Comparison of ENCODE assay signal across 30 mouse cellular contexts in the genomic region with DNA sequence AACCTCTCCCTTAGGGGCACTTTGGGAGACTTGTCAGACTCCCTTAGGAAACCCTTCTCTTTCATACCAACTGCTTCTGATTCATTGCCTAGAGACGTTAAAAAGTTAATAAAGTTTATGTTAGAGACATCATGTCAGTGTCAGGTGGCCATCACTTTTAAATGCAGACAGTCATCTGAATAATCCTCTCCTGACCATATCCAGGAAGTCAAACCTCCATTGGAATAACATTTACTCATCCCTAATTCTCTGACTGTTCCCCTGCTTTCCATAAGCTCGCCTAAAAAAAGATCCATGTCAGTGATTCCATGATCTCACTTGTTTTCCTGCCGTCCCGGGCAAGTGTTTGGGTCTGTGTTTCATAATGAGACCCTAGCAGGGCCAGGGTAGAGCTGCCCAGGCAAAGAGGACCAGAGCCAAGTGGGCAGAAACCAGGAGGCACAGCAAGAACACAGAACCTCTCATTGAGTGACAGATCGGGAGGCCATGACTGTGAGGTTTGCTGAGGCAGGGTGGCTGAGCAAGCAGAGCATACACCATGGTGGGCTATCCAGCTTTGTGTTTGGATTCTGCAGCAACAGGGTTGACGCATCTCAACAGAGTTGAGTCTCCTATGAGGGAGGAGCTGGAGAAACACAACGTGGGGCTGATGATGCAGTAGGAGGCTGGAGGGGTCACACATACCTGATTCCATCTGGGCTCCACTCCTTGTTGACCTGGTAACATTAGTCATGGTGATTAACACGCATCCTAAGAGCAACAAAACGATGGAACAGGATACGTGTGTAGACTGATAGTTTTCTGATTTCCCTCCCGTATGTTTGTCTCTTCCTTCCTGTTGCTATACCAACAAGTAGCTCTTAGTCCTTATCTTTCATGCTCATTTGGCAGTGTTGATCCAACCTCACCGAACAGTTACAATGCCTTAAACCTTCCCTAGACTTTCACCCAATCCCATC.
DNase-seq lines count a peak whose midpoint lies in the region; ATAC-seq and TF ChIP-seq lines count a peak whose summit lies in the region.
"Had no signal": no experiment of that assay in that cellular context is flagged by ENCODE, and none has a peak within 500 bp of the region (broad histone marks: within the 10 kb centered on the region; RNA-seq: fewer than 3 reads in every experiment).

No protein-coding gene starts in this region.

- H3K4me3 ChIP-seq in heart, postnatal 0 days (ENCODE audit: low read depth, low read length), result no peak overlapping the region
- H3K4me3 ChIP-seq in liver, embryonic 11.5 days (ENCODE audit: low read depth, low read length), result no peak overlapping the region
- H3K4me3 ChIP-seq in layer of hippocampus, adult 2 months, result no peak overlapping the region
- H3K4me3 ChIP-seq: embryonic facial prominence, embryonic 10.5 days; embryonic facial prominence, embryonic 15.5 days; forebrain, embryonic 13.5 days; heart, embryonic 10.5 days; left cerebral cortex, adult 2 months; limb, embryonic 13.5 days; midbrain, embryonic 10.5 days; midbrain, embryonic 15.5 days; neural tube, embryonic 15.5 days had no signal

- H3K4me1 ChIP-seq in heart, postnatal 0 days (ENCODE audit: control insufficient read depth, insufficient read depth), result no peaks in the 10 kb centered on the region
- H3K4me1 ChIP-seq in liver, embryonic 11.5 days (replicated peaks; ENCODE audit: control insufficient read depth, insufficient read depth, low read length), result no peaks in the 10 kb centered on the region
- H3K4me1 ChIP-seq: forebrain, embryonic 13.5 days; midbrain, embryonic 15.5 days; neural tube, embryonic 15.5 days had no signal

- no peaks in the 10 kb centered on the region for H3K27me3 ChIP-seq in heart, postnatal 0 days (ENCODE audit: control insufficient read depth, insufficient read depth, low read length)
- H3K27me3 ChIP-seq in liver, embryonic 11.5 days (replicated peaks; ENCODE audit: control insufficient read depth, insufficient read depth, low read length), result no peaks in the 10 kb centered on the region
- H3K27me3 ChIP-seq: CH12.LX; embryonic facial prominence, embryonic 15.5 days; forebrain, embryonic 13.5 days; limb, embryonic 13.5 days; midbrain, embryonic 15.5 days; neural tube, embryonic 15.5 days had no signal

- 62% methylated on average over 12 of the region's 12 CpGs for WGBS in heart, postnatal 0 days
- 66% methylated on average over 12 of the region's 12 CpGs for WGBS in liver, embryonic 11.5 days

- peak; percentile 20 for DNase-seq in embryo, embryonic 10.5 days (ENCODE audit: low spot score)
- DNase-seq in embryo, embryonic 10 days (ENCODE audit: low spot score), result no peak
- peak; percentile 33 for DNase-seq in heart, postnatal 0 days (ENCODE audit: low spot score)
- no peak for DNase-seq in heart, postnatal 14 days
- DNase-seq in liver, embryonic 11.5 days (ENCODE audit: low spot score), result no peak
- DNase-seq in liver, result no peak
- DNase-seq in layer of hippocampus, adult 2 months (ENCODE audit: low spot score in 2 of 2), result no peak
- DNase-seq: adrenal gland, postnatal 10 days; cerebellum, adult 8-10 months; cerebellum, postnatal 25 days; gastrocnemius, postnatal 10 days; kidney, adult 11 months; kidney, postnatal 14 days; lung, embryonic 14.5 days; lung, postnatal 4 days; retina, postnatal 1 day; right cerebral cortex, postnatal 14 days had no signal

- intact Hi-C loops in heart, postnatal 14 days (cut with DNase I), result no loop called here

- no peak overlapping the region for H3K27ac ChIP-seq in heart, postnatal 0 days (ENCODE audit: low read depth)
- H3K27ac ChIP-seq in liver, embryonic 11.5 days (ENCODE audit: low read depth, low read length), result no peak overlapping the region
- no peak overlapping the region for H3K27ac ChIP-seq in layer of hippocampus, adult 2 months
- H3K27ac ChIP-seq: embryonic facial prominence, embryonic 10.5 days; embryonic facial prominence, embryonic 15.5 days; forebrain, embryonic 13.5 days; heart, embryonic 10.5 days; hindbrain, embryonic 14.5 days; left cerebral cortex, adult 2 months; limb, embryonic 13.5 days; liver, embryonic 14.5 days; midbrain, embryonic 10.5 days; midbrain, embryonic 15.5 days; neural tube, embryonic 15.5 days had no signal

- no peaks in the 10 kb centered on the region for H3K9me3 ChIP-seq in heart, postnatal 0 days (replicated peaks; ENCODE audit: control insufficient read depth, low read length)
- no peaks in the 10 kb centered on the region for H3K9me3 ChIP-seq in liver, embryonic 11.5 days (ENCODE audit: control insufficient read depth, low read length)
- H3K9me3 ChIP-seq: embryonic facial prominence, embryonic 10.5 days; embryonic facial prominence, embryonic 15.5 days; forebrain, embryonic 13.5 days; heart, embryonic 10.5 days; limb, embryonic 13.5 days; midbrain, embryonic 10.5 days; midbrain, embryonic 15.5 days; neural tube, embryonic 15.5 days had no signal

- no peak overlapping the region for H3K4me2 ChIP-seq in heart, postnatal 0 days (ENCODE audit: low read depth, low read length)
- H3K4me2 ChIP-seq in liver, embryonic 11.5 days, result no peak overlapping the region
- H3K4me2 ChIP-seq: embryonic facial prominence, embryonic 15.5 days; forebrain, embryonic 13.5 days; hindbrain, embryonic 14.5 days; limb, embryonic 13.5 days; lung, embryonic 14.5 days; midbrain, embryonic 15.5 days; neural tube, embryonic 15.5 days had no signal

- peak; percentile 57; the same call in 1 of the 2 replicates for ATAC-seq in heart, postnatal 0 days (ENCODE audit: insufficient read depth, low read depth)
- ATAC-seq in liver, embryonic 11.5 days (replicated peaks; ENCODE audit: low FRiP score), result peak; percentile 20; the same call in 1 of the 2 replicates
- peak; percentile 55 for ATAC-seq in common myeloid progenitor, adult 5-6 weeks (replicated peaks; ENCODE audit: low read depth, poor library complexity, severe bottlenecking)
- ATAC-seq: forebrain, embryonic 13.5 days; midbrain, embryonic 15.5 days had no signal

- H3K36me3 ChIP-seq in heart, postnatal 0 days (replicated peaks; ENCODE audit: control insufficient read depth, insufficient read depth, low read length), result no peaks in the 10 kb centered on the region
- no peaks in the 10 kb centered on the region for H3K36me3 ChIP-seq in liver, embryonic 11.5 days (ENCODE audit: control insufficient read depth, insufficient read depth, low read length)
- H3K36me3 ChIP-seq: embryonic facial prominence, embryonic 10.5 days; embryonic facial prominence, embryonic 15.5 days; heart, embryonic 10.5 days; limb, embryonic 13.5 days; midbrain, embryonic 10.5 days; midbrain, embryonic 15.5 days; neural tube, embryonic 15.5 days had no signal

- no peak overlapping the region for H3K9ac ChIP-seq in heart, postnatal 0 days (replicated peaks; ENCODE audit: low read depth, low read length)
- no peak overlapping the region for H3K9ac ChIP-seq in liver, embryonic 11.5 days (ENCODE audit: low read depth, low read length)
- H3K9ac ChIP-seq: embryonic facial prominence, embryonic 15.5 days; forebrain, embryonic 13.5 days; hindbrain, embryonic 14.5 days; limb, embryonic 13.5 days; liver, embryonic 14.5 days; lung, embryonic 14.5 days; midbrain, embryonic 15.5 days; neural tube, embryonic 15.5 days had no signal

- no peak for TF ChIP-seq EP300 in heart, postnatal 0 days (IDR thresholded peaks at IDR 0.05; ENCODE audit: low read depth)

- no peak for TF ChIP-seq CTCF in heart, postnatal 0 days (IDR thresholded peaks at IDR 0.05; ENCODE audit: low read depth)
- no peak for TF ChIP-seq CTCF in layer of hippocampus, adult 2 months (conservative IDR thresholded peaks at IDR 0.05)

Comparison
In these comparisons a context has a peak if more than half of its experiments do, and no peak if none do; other contexts are left out.
1. DNase-seq: peak in embryo, embryonic 10.5 days (single experiment) and heart, postnatal 0 days (single experiment); none in embryo, embryonic 10 days (single experiment), heart, postnatal 14 days (0 of 2), liver, embryonic 11.5 days (single experiment), liver (single experiment) and layer of hippocampus, adult 2 months (0 of 2).
2. Peak in every context shown above with its lines, with median percentiles within 50 percentile points of each other: ATAC-seq.